Mouse (Mus musculus): ENCODE data around the gene Arrdc2.

GRCm38 (mm10) chr8:70812885-70813284 lies 26.6 kb downstream of the Arrdc2 start:
- TF ChIP-seq CHD2 (IDR thresholded peaks at IDR 0.05; ENCODE audit: low read depth, low read length) (no peak), ZNF384 (IDR thresholded peaks at IDR 0.05; ENCODE audit: low read depth, low read length) (no peak)

Data from ES-E14 (cell line).